Mouse (Mus musculus) cerebellum, adult 2 months (tissue): ENCODE data around the gene Klf2. TPM values are rescaled to one million over a fixed set of nuclear protein-coding genes. Genes with fewer than 3 reads are reported as not detected.
A peak's percentile ranks its signal among the peaks of the same experiment; 100 is the strongest.

Experiments used
- DNase-seq, 2 experiments: peaks; one replicate each; pipeline ENCODE4 v3.0.0; 2021
- H3K27ac ChIP-seq: fragments of 200-500 bp; 2 replicates; pipeline ENCODE4 v1.5.1; 2012; ENCODE audit warnings: low read length, control low read depth, inconsistent platforms; ENCODE audit not compliant: insufficient read depth
- H3K27me3 ChIP-seq: fragments of 200-500 bp; 2 replicates; pipeline ENCODE4 v1.6.1; 2012; ENCODE audit warnings: inconsistent platforms, mild to moderate bottlenecking, low read length, moderate library complexity; ENCODE audit not compliant: control insufficient read depth, insufficient read depth
- H3K4me1 ChIP-seq: fragments of 200-500 bp; 2 replicates; pipeline ENCODE4 v1.6.1; 2011; ENCODE audit warnings: low read length; ENCODE audit not compliant: control insufficient read depth, insufficient read depth
- H3K4me3 ChIP-seq: fragments of 200-500 bp; replicated peaks from 2 replicates; pipeline ENCODE3; 2011; ENCODE audit warnings: mild to moderate bottlenecking, low read depth, low read length, control low read depth; ENCODE audit not compliant: insufficient read depth
- CTCF ChIP-seq: fragments of 200-500 bp; IDR thresholded peaks from 2 replicates; pipeline ENCODE4 v1.5.1; 2011; ENCODE audit warnings: low read depth, mild to moderate bottlenecking, control low read depth, low read length, moderate library complexity, borderline replicate concordance; ENCODE audit not compliant: insufficient read depth
- POLR2A ChIP-seq: fragments of 200-500 bp; IDR thresholded peaks from 2 replicates; pipeline ENCODE4 v1.6.1; 2011; ENCODE audit warnings: low read length, control low read depth, borderline replicate concordance; ENCODE audit not compliant: insufficient read depth
- WGBS: fragments of 180-500 bp; shearing (Covaris S2); methylation state at CpG from one replicate; pipeline ENCODE4 v1.1.7; 2018; 5-methylcytosine and 5-hydroxymethylcytosine counted together
- polyA plus RNA-seq: library from polyadenylated mRNA; depleted of rRNA; stranded (reverse); fragments of >200 nt; gene quantifications from 2 replicates; pipeline ENCODE4 v1.2.3, GENCODE M21; 2012; rRNA removed

Klf2 gene
- polyA plus RNA-seq, 1 experiment: 6.3 TPM

DNA sequence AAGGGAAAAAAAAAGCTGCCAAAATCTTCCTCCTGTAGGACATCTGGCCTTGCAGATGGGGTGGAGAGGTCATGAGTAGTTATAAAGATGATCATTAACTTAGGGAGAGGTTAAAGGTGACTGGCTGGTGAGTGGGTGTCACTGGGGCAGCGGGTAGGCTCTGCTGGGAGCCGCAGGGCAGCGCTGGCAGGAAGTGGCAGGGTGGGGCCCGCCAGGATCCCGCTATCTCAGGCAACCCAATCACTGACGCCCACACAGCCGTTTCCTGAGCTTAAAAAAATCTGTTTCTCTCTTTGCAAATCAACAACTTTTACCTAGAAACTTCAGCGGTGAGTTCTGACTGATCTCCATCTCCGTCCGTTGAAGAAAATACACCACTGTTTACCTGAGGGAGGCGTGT is 35.4 kb downstream of the Klf2 start:
- no peaks in the 10 kb centered on the region for H3K27me3 ChIP-seq
- no peak overlapping the region for H3K27ac ChIP-seq
- H3K4me3 ChIP-seq: no peak overlapping the region
- H3K4me1 ChIP-seq: no peaks in the 10 kb centered on the region
- DNase-seq: no peak
- WGBS: 84% methylated on average over 11 of the region's 11 CpGs
- no peak for TF ChIP-seq POLR2A
- no peak for TF ChIP-seq CTCF

DNA sequence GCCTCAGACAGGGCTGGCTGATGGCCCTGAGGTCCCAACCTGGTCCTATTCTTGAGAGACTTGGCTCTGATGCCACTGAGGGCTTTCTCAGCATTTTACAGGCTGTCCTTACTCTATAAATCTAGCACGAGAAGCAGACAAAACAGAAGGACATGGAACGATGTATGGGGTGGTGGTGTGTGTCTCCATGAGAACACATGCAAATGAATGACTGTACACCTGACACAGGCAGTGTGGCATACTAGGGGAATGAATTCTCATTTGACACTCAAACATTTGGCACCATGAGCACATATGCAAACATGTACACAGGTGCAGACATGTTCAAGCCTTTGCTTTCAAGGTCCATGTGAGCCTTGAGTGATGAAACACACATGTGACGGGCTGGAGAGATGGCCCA is 37.8 kb downstream of the Klf2 start:
- TF ChIP-seq CTCF (no peak), POLR2A (no peak)
- 90% methylated on average over 3 of the region's 3 CpGs for WGBS

DNA sequence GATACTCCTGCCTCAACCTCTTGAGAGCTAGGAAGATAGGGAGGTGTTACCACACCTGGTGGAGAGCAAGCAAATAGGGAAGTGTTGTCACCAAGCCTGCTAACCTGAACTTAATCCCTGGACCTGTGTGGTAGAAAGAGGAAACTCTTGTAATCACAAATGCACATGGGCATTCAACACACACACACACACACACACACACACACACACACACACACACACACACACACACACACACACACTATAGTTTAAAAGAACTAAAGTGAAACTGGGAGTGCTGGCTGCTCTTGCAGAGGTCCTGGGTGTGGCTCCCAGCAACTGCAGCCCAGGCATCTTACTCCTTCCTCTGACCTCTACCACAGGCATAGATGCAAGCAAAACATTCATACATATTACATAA is 41.3 kb downstream of the Klf2 start:
- H3K4me3 ChIP-seq: no peak overlapping the region
- no peaks in the 10 kb centered on the region for H3K27me3 ChIP-seq
- no peaks in the 10 kb centered on the region for H3K4me1 ChIP-seq
- DNase-seq: no peak
- TF ChIP-seq CTCF (no peak), POLR2A (no peak)
- H3K27ac ChIP-seq: no peak overlapping the region

More for the DNA sequence above, 37.8 kb downstream of the Klf2 start:
- DNase-seq: no peak
- no peak overlapping the region for H3K4me3 ChIP-seq
- no peak overlapping the region for H3K27ac ChIP-seq
- H3K4me1 ChIP-seq: no peaks in the 10 kb centered on the region
- H3K27me3 ChIP-seq: no peaks in the 10 kb centered on the region

DNA sequence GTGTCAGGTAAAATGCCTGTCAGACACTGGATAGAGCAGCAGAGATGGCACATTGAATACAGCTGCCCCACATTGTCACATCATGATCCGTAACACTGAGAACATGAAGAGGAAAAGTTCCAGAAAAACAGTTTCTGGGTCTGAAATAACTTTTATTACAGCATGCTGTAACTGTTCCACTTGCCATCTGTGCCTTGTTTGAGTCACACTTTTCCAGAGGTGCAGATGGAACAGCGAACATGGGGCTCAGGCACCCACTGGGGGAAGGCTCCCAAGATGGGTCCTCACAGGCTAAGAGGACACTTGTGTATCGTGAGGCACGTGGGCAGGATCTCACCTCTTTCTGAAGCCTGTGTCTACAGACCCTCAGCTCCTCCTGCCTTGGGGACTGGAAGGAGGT is 43.9 kb downstream of the Klf2 start:
- TF ChIP-seq CTCF (no peak), POLR2A (no peak)
- 93% methylated on average over 4 of the region's 4 CpGs for WGBS
- no peak overlapping the region for H3K27ac ChIP-seq
- H3K4me1 ChIP-seq: no peaks in the 10 kb centered on the region
- H3K4me3 ChIP-seq: no peak overlapping the region
- DNase-seq: no peak
- no peaks in the 10 kb centered on the region for H3K27me3 ChIP-seq

DNA sequence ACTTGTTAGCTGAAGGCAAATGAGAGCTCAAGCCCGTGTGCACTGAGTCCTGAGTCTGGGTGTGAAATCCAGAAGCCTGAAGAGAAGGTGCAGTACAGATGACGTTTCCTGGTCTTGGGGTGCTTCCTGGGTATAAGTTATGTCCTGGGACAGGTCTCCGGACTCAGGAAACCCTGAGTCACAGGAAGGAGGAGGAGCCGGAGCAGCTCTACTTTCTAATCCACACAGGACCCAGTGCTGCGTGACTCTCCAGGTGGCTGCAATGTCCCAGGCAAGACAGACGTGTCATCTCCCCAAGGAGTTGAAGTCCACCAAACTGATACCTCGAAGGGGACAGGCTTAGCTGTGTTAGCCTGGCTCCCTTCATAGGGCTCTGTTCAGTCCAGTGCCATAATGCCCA is 44.6 kb downstream of the Klf2 start:
- 85% methylated on average over 7 of the region's 7 CpGs for WGBS
- no peak for TF ChIP-seq POLR2A
- no peaks in the 10 kb centered on the region for H3K4me1 ChIP-seq
- no peak overlapping the region for H3K4me3 ChIP-seq
- no peak for DNase-seq
- H3K27ac ChIP-seq: no peak overlapping the region
- H3K27me3 ChIP-seq: no peaks in the 10 kb centered on the region

DNA sequence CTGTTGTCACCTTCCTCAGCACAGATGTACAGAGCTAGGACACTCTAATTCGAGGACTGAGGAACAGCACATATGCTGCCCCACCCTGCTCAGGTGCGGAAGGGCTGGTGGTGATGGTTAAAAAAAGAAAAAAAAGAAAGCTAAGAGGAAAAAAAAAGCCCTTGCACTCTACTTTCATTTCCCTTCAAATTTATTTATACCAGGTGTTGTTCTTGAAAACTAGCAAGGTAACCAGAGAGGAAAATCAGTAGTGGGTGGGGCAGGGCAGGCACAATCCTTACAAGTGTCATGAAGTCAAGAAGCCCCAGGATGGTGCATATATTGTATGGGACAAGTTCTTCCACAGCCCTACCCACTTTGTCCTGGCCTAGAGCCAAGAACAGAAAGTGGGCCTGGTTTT is 46.2 kb downstream of the Klf2 start:
- TF ChIP-seq POLR2A (no peak), CTCF (no peak)
- H3K4me3 ChIP-seq: no peak overlapping the region
- WGBS: 96% methylated on average over 2 of the region's 2 CpGs
- H3K27me3 ChIP-seq: no peaks in the 10 kb centered on the region
- no peak for DNase-seq
- H3K4me1 ChIP-seq: no peaks in the 10 kb centered on the region
- H3K27ac ChIP-seq: no peak overlapping the region

DNA sequence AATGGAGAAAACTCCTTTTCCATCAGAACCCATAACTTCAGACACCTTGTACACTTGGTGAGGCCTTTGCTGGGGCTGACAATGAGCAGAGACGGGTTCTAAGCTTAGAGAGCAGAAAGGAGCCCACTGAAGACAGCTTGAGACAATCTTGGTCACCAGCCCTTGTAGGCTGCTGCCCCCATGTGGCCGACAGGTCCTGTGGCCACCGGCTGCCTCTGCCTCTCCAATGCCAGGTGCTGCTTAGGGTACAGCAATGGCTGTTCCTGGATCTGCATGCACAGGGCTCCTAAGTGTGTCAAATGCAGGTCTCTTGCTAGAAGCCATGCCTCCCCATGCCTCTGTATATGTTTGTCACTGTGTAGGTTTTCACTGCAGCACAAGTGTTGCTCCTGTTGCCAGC is 47.0 kb downstream of the Klf2 start:
- TF ChIP-seq CTCF (peak; percentile 86), POLR2A (no peak)
- Histone ChIP-seq H3K27ac (no peak overlapping the region), H3K4me1 (no peaks in the 10 kb centered on the region), H3K4me3 (no peak overlapping the region), H3K27me3 (no peaks in the 10 kb centered on the region)
- DNase-seq: peak; percentile 69 to 72
- WGBS: 6% methylated on average over 3 of the region's 3 CpGs

DNA sequence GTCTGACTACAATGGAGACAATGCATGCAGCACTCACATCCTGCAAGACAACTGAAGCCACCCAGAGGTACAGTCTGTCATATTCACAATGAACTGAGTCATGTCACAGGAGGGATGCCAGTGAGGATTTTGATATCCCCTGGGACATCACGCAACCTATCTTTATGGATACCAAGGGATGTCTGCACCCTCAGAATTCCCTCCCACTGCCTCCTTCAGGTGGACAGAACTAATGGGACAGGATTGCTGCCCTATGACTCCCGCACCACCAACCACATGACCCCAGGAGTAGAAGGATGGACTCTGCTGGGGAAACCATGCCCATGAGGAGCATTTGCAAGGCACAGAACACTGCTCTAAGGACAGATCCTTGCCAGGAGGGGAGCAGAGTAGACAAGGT is 47.6 kb downstream of the Klf2 start:
- no peak for DNase-seq
- 89% methylated on average over 2 of the region's 2 CpGs for WGBS
- no peak overlapping the region for H3K27ac ChIP-seq
- no peaks in the 10 kb centered on the region for H3K27me3 ChIP-seq
- H3K4me3 ChIP-seq: no peak overlapping the region
- no peaks in the 10 kb centered on the region for H3K4me1 ChIP-seq
- TF ChIP-seq CTCF (no peak), POLR2A (no peak)

Other genes starting within 250 kb of the Klf2 start
- gene Olfr373, start 235.9 kb upstream of the Klf2 start, polyA plus RNA-seq: not detected in 2 replicates
- gene Olfr374, start 212.0 kb upstream of the Klf2 start, polyA plus RNA-seq: not detected in 2 replicates
- gene Tpm4, start 184.1 kb upstream of the Klf2 start, polyA plus RNA-seq: 40.2 and 43.5 TPM in 2 replicates
- gene Rab8a, start 157.8 kb upstream of the Klf2 start, polyA plus RNA-seq: 67.6 and 68.7 TPM in 2 replicates
- gene Hsh2d, start 129.4 kb upstream of the Klf2 start, polyA plus RNA-seq: 0.11 TPM in 1 of 2 replicates, not detected in the other
- gene Cib3, start 106.2 kb upstream of the Klf2 start, polyA plus RNA-seq: not detected in 2 replicates
- gene Gm11034, start 105.4 kb upstream of the Klf2 start, polyA plus RNA-seq: not detected in 2 replicates
- 71.2 and 78.5 TPM in 2 replicates for gene Fam32a, start 99.3 kb upstream of the Klf2 start, polyA plus RNA-seq
- gene Ap1m1, start 79.0 kb upstream of the Klf2 start, polyA plus RNA-seq: 109 and 112 TPM in 2 replicates
- gene Gm10282, start 13.8 kb upstream of the Klf2 start, polyA plus RNA-seq: 3.9 TPM in 2 replicates
- gene Eps15l1, start 102.4 kb downstream of the Klf2 start, polyA plus RNA-seq: 74.4 and 77.9 TPM in 2 replicates
- gene Calr3, start 124.8 kb downstream of the Klf2 start, polyA plus RNA-seq: 3.0 and 4.4 TPM in 2 replicates
- gene 1700030K09Rik, start 124.8 kb downstream of the Klf2 start, polyA plus RNA-seq: 8.5 and 10.4 TPM in 2 replicates
- gene Cherp, start 156.2 kb downstream of the Klf2 start, polyA plus RNA-seq: 54.5 and 65.5 TPM in 2 replicates
- 40.1 and 41.1 TPM in 2 replicates for gene Slc35e1, start 173.6 kb downstream of the Klf2 start, polyA plus RNA-seq
- 9.6 and 10.3 TPM in 2 replicates for gene Med26, start 229.2 kb downstream of the Klf2 start, polyA plus RNA-seq